Mouse (Mus musculus) bone marrow, adult 2 months (tissue): ENCODE measurements around the gene Smim24. TPM values are rescaled to one million over a fixed set of nuclear protein-coding genes. Genes with fewer than 3 reads are reported as not detected.

Experiments
- H3K27ac ChIP-seq: fragments of 200-500 bp; 2 replicates; pipeline ENCODE4 v1.5.1; 2012; ENCODE audit warnings: low read depth, mild to moderate bottlenecking, control low read depth, inconsistent platforms, low read length; ENCODE audit not compliant: control insufficient read depth, poor library complexity, insufficient read depth
- H3K4me1 ChIP-seq: fragments of 200-500 bp; 2 replicates; pipeline ENCODE4 v1.6.1; 2011; ENCODE audit warnings: low read length; ENCODE audit not compliant: control insufficient read depth, insufficient read depth
- H3K4me3 ChIP-seq: fragments of 200-500 bp; replicated peaks from 2 replicates; pipeline ENCODE3; 2011; ENCODE audit warnings: mild to moderate bottlenecking, low read depth, low read length, control low read depth; ENCODE audit not compliant: control insufficient read depth
- CTCF ChIP-seq: fragments of 200-500 bp; IDR thresholded peaks from 2 replicates; pipeline ENCODE4 v1.5.1; 2011; ENCODE audit warnings: low read length, control low read depth; ENCODE audit not compliant: control insufficient read depth, insufficient read depth
- POLR2A ChIP-seq: fragments of 200-500 bp; IDR thresholded peaks from 2 replicates; pipeline ENCODE4 v1.6.1; 2011; ENCODE audit warnings: low read depth, mild to moderate bottlenecking, control low read depth, low read length, borderline replicate concordance; ENCODE audit not compliant: control insufficient read depth
- WGBS: fragments of 180-500 bp; shearing (Covaris S2); methylation state at CpG from one replicate; pipeline ENCODE4 v1.1.7; 2018; 5-methylcytosine and 5-hydroxymethylcytosine counted together
- polyA plus RNA-seq: library from polyadenylated mRNA; stranded (reverse); fragments of >200 nt; gene quantifications from 2 replicates; pipeline ENCODE4 v1.2.4, GENCODE M21; 2011; ENCODE audit warnings: low replicate concordance; ENCODE audit not compliant: missing spikeins, insufficient read depth, insufficient read length

Gene Smim24
- polyA plus RNA-seq, 1 experiment = 18.0 TPM

- peaks cover 7% of the 10 kb centered on the region for H3K4me1 ChIP-seq
- peak overlapping the region; percentile 67; the same call in 1 of the 2 replicates for H3K27ac ChIP-seq
- H3K4me3 ChIP-seq = no peak overlapping the region
Observed at GRCm38 (mm10) chr10:81363436-81364346, 29.2 kb upstream of the Smim24 start.

GRCm38 (mm10) chr10:81364666-81365065 is 28.2 kb upstream of the Smim24 start:
- H3K4me1 ChIP-seq = peaks cover 7% of the 10 kb centered on the region
- no peak overlapping the region for H3K27ac ChIP-seq
- 89% methylated on average over 28 of the region's 28 CpGs for WGBS
- no peak overlapping the region for H3K4me3 ChIP-seq
- no peak for TF ChIP-seq CTCF
- TF ChIP-seq POLR2A = 0 out of 2 replicates have a peak, but pooled peaks have one; percentile 39

More at GRCm38 (mm10) chr10:81363436-81364346, 29.2 kb upstream of the Smim24 start:
- no peak for TF ChIP-seq POLR2A
- TF ChIP-seq CTCF = no peak
- 91% methylated on average over 54 of the region's 54 CpGs for WGBS

- TF ChIP-seq CTCF (no peak), POLR2A (no peak)
- H3K4me1 ChIP-seq = peaks cover 7% of the 10 kb centered on the region
- 72% methylated on average over 4 of the region's 4 CpGs for WGBS
- no peak overlapping the region for H3K4me3 ChIP-seq
- H3K27ac ChIP-seq = 0 out of 2 replicates have a peak overlapping the region, but pooled peaks have one; percentile 40
Observed at GRCm38 (mm10) chr10:81365073-81365472, 27.8 kb upstream of the Smim24 start.

- peaks cover 7% of the 10 kb centered on the region for H3K4me1 ChIP-seq
- WGBS = 30% methylated on average over 12 of the region's 12 CpGs
- TF ChIP-seq POLR2A (peak; percentile 50; the same call in 1 of the 2 replicates), CTCF (no peak)
Observed at GRCm38 (mm10) chr10:81365672-81366476, 27.0 kb upstream of the Smim24 start, which contains the start of gene 4930404N11Rik. Gene 4930404N11Rik (minus strand): TSS chr10:81365816.

GRCm38 (mm10) chr10:81366477-81367206 is 26.2 kb upstream of the Smim24 start:
- WGBS = 60% methylated on average over 6 of the region's 6 CpGs
- Histone ChIP-seq H3K27ac (peak overlapping the region; percentile 45; the same call in 1 of the 2 replicates), H3K4me1 (peaks cover 7% of the 10 kb centered on the region), H3K4me3 (no peak overlapping the region)
- TF ChIP-seq CTCF (no peak), POLR2A (no peak)

More at GRCm38 (mm10) chr10:81365672-81366476, 27.0 kb upstream of the Smim24 start, which contains the start of gene 4930404N11Rik:
- Histone ChIP-seq H3K4me3 (no peak within 1 kb of the TSS), H3K27ac (peak within 1 kb of the TSS; percentile 45)

GRCm38 (mm10) chr10:81367207-81367495 is 25.7 kb upstream of the Smim24 start:
- WGBS = 88% methylated on average over 6 of the region's 6 CpGs
- TF ChIP-seq POLR2A = no peak
- no peak for TF ChIP-seq CTCF
- H3K4me3 ChIP-seq = no peak overlapping the region
- peaks cover 4% of the 10 kb centered on the region; the same call in 1 of the 2 replicates for H3K4me1 ChIP-seq
- peak overlapping the region; percentile 30; the same call in 1 of the 2 replicates for H3K27ac ChIP-seq

GRCm38 (mm10) chr10:81375322-81375721 is 17.5 kb upstream of the Smim24 start:
- TF ChIP-seq POLR2A (no peak), CTCF (no peak)
- no peak overlapping the region for H3K27ac ChIP-seq
- peaks cover 2% of the 10 kb centered on the region; the same call in 1 of the 2 replicates for H3K4me1 ChIP-seq
- no peak overlapping the region for H3K4me3 ChIP-seq
- 94% methylated on average over 10 of the region's 10 CpGs for WGBS
